Comparison of ENCODE assay signal across 24 mouse cellular contexts in genomic region chr6:96287377-96287776, GRCm38 (mm10).
A peak's percentile ranks its signal among the peaks of the same experiment; 100 is the strongest.
DNase-seq lines count a peak whose midpoint lies in the region; ATAC-seq and TF ChIP-seq lines count a peak whose summit lies in the region.
"Had no signal": no experiment of that assay in that cellular context is flagged by ENCODE, and none has a peak within 500 bp of the region (broad histone marks: within the 10 kb centered on the region; RNA-seq: fewer than 3 reads in every experiment).

No protein-coding gene starts in this region.

- H3K4me1 ChIP-seq in ES-Bruce4 (ENCODE audit: control insufficient read depth, insufficient read depth, low read length) (peaks cover 1% of the 10 kb centered on the region), ES-E14 (ENCODE audit: control insufficient read depth in 2 of 2, insufficient read depth in 2 of 2, low read length in 2 of 2, poor library complexity in 1 of 2) (peaks cover 7 to 17% of the 10 kb centered on the region in 2 experiments)
- peaks cover 9% of the 10 kb centered on the region; the same call in 1 of the 2 replicates for H3K4me1 ChIP-seq in forebrain, embryonic 15.5 days
- H3K4me1 ChIP-seq: embryonic facial prominence, embryonic 12.5 days had no signal

- 0 out of 2 replicates have a peak overlapping the region, but pooled peaks have one; percentile 61 for H3K27ac ChIP-seq in ES-Bruce4 (ENCODE audit: insufficient read depth, low read length)
- no peak overlapping the region for H3K27ac ChIP-seq in ES-E14 (ENCODE audit: insufficient read depth, low read depth, low read length, poor library complexity, severe bottlenecking)
- H3K27ac ChIP-seq in forebrain, embryonic 15.5 days (replicated peaks) = no peak overlapping the region
- H3K27ac ChIP-seq: embryonic facial prominence, embryonic 10.5 days; embryonic facial prominence, embryonic 12.5 days; forebrain, embryonic 13.5 days had no signal

- no peaks in the 10 kb centered on the region for H3K36me3 ChIP-seq in ES-Bruce4 (ENCODE audit: control insufficient read depth, insufficient read depth, low read length, poor library complexity, severe bottlenecking)
- no peaks in the 10 kb centered on the region for H3K36me3 ChIP-seq in ES-E14 (ENCODE audit: control insufficient read depth, insufficient read depth, low read length, poor library complexity, severe bottlenecking)
- no peaks in the 10 kb centered on the region for H3K36me3 ChIP-seq in forebrain, embryonic 15.5 days
- H3K36me3 ChIP-seq: embryonic facial prominence, embryonic 10.5 days; embryonic facial prominence, embryonic 12.5 days had no signal

- no peak for TF ChIP-seq POLR2A in ES-Bruce4 (IDR thresholded peaks at IDR 0.05; ENCODE audit: insufficient read depth, low read length)

- no peak for TF ChIP-seq CTCF in ES-Bruce4 (IDR thresholded peaks at IDR 0.05; ENCODE audit: low read depth, low read length)

- H3K27me3 ChIP-seq in ES-Bruce4 (ENCODE audit: control insufficient read depth, insufficient read depth, low read length, poor library complexity, severe bottlenecking) = no peaks in the 10 kb centered on the region
- no peaks in the 10 kb centered on the region for H3K27me3 ChIP-seq in forebrain, embryonic 15.5 days
- H3K27me3 ChIP-seq: CH12.LX; embryonic facial prominence, embryonic 12.5 days; forebrain, embryonic 13.5 days; Patski had no signal

- TF ChIP-seq EP300 in ES-Bruce4 (IDR thresholded peaks at IDR 0.05; ENCODE audit: insufficient read depth, low read depth, low read length) = 0 out of 2 replicates have a peak, but pooled peaks have one; percentile 57

- H3K9ac ChIP-seq in ES-Bruce4 (ENCODE audit: low read depth, poor library complexity, severe bottlenecking) (no peak overlapping the region), ES-E14 (ENCODE audit: insufficient read depth, low read depth, low read length, poor library complexity, severe bottlenecking) (no peak overlapping the region)
- no peak overlapping the region for H3K9ac ChIP-seq in forebrain, embryonic 15.5 days (replicated peaks)
- H3K9ac ChIP-seq: embryonic facial prominence, embryonic 12.5 days; forebrain, embryonic 13.5 days had no signal

- H3K4me2 ChIP-seq in forebrain, embryonic 15.5 days (replicated peaks) = no peak overlapping the region
- H3K4me2 ChIP-seq: embryonic facial prominence, embryonic 12.5 days; forebrain, embryonic 13.5 days had no signal

- in situ Hi-C loops in ES-E14 (cut with MboI; ENCODE audit: low sequenced_read_pairs in 2 of 2, unreplicated experiment in 2 of 2) = no loop called here

- no peaks in the 10 kb centered on the region for H3K9me3 ChIP-seq in ES-Bruce4 (replicated peaks; ENCODE audit: control insufficient read depth, insufficient read depth, low read length, poor library complexity, severe bottlenecking)
- H3K9me3 ChIP-seq in ES-E14 (ENCODE audit: control insufficient read depth, insufficient read depth, low read depth, low read length) = no peaks in the 10 kb centered on the region
- H3K9me3 ChIP-seq in forebrain, embryonic 15.5 days = no peaks in the 10 kb centered on the region
- H3K9me3 ChIP-seq: embryonic facial prominence, embryonic 10.5 days; embryonic facial prominence, embryonic 12.5 days; forebrain, embryonic 13.5 days had no signal

- ATAC-seq in forebrain, embryonic 15.5 days (replicated peaks) = no peak
- ATAC-seq: activated CD4-positive, CD25-positive, alpha-beta regulatory T cell, adult 4 months; CD4-positive, CD25-positive, alpha-beta regulatory T cell, adult 4 months; forebrain, embryonic 16.5 days; Patski had no signal

- 82% methylated on average over 2 of the region's 2 CpGs for WGBS in forebrain, embryonic 15.5 days

- peak; percentile 24 for DNase-seq in ES-E14 (ENCODE audit: low read depth, low spot score)
- DNase-seq in R1 (ENCODE audit: low read depth, low spot score) = peak; percentile 89
- peak; percentile 5 for DNase-seq in forelimb bud, embryonic 11.5 days (ENCODE audit: low read depth, low spot score)
- DNase-seq in kidney, postnatal 36 days = no peak
- no peak for DNase-seq in ovary, postnatal 10 days (ENCODE audit: low spot score)
- DNase-seq: adrenal gland, adult 8-10 months; adrenal gland, postnatal 14 days; adrenal gland, postnatal 36 days; B cell, adult 2 months; cerebellum, adult 11-12 months; cerebellum, adult 2 months; cerebellum, adult 9-10 months; cerebellum, postnatal 10 days; cerebellum, postnatal 25 days had no signal

- H3K4me3 ChIP-seq in ES-Bruce4 (ENCODE audit: low read depth, low read length) (no peak overlapping the region), ES-E14 (ENCODE audit: insufficient read depth in 1 of 2, low read depth in 1 of 2, low read length in 2 of 2, poor library complexity in 1 of 2, severe bottlenecking in 1 of 2) (no peak overlapping the region)
- no peak overlapping the region for H3K4me3 ChIP-seq in forebrain, embryonic 15.5 days
- H3K4me3 ChIP-seq: embryonic facial prominence, embryonic 10.5 days; embryonic facial prominence, embryonic 12.5 days; forebrain, embryonic 13.5 days had no signal

TF ChIP-seq in ES-E14, 5 proteins besides CTCF, POLR2A, EP300 and RAD21:
- TF ChIP-seq ZC3H11A (IDR thresholded peaks at IDR 0.05; ENCODE audit: borderline replicate concordance, low read depth, low read length) (no peak), MAFK (IDR thresholded peaks at IDR 0.05; ENCODE audit: insufficient read depth, low read depth, low read length) (no peak), HCFC1 (IDR thresholded peaks at IDR 0.05; ENCODE audit: borderline replicate concordance, insufficient read depth, low read length) (no peak), ZNF384 (IDR thresholded peaks at IDR 0.05; ENCODE audit: low read depth, low read length) (no peak), CHD2 (IDR thresholded peaks at IDR 0.05; ENCODE audit: low read depth, low read length) (0 out of 2 replicates have a peak, but pooled peaks have one; percentile 33)

Comparison
In these comparisons a context has a peak if more than half of its experiments do, and no peak if none do; other contexts are left out.
1. DNase-seq: peak in ES-E14 (single experiment), R1 (single experiment) and forelimb bud, embryonic 11.5 days (single experiment); none in kidney, postnatal 36 days (0 of 2) and ovary, postnatal 10 days (single experiment).